Mouse (Mus musculus) liver, adult 2 months (tissue): ENCODE results near the gene Dock2. TPM values are rescaled to one million over a fixed set of nuclear protein-coding genes. Genes with fewer than 3 reads are reported as not detected.

ENCODE experiments used
- DNase-seq: peaks from one replicate; pipeline ENCODE4 v3.0.0-alpha.2; 2011; ENCODE audit warnings: low read depth, low spot score; ENCODE audit errors: extremely low read depth
- H3K27ac ChIP-seq: fragments of 200-500 bp; replicated peaks from 2 replicates; pipeline ENCODE4 v1.5.1; 2012; ENCODE audit warnings: low read depth, mild to moderate bottlenecking, control low read depth, inconsistent platforms, low read length; ENCODE audit not compliant: insufficient read depth
- H3K27me3 ChIP-seq: fragments of 200-500 bp; 2 replicates; pipeline ENCODE4 v1.6.1; 2012; ENCODE audit warnings: mild to moderate bottlenecking, moderate library complexity, low read length, inconsistent platforms; ENCODE audit not compliant: control insufficient read depth, insufficient read depth
- H3K36me3 ChIP-seq: fragments of 200-500 bp; 2 replicates; pipeline ENCODE4 v1.6.1; 2012; ENCODE audit warnings: low read length, inconsistent platforms; ENCODE audit not compliant: control insufficient read depth, insufficient read depth
- H3K4me1 ChIP-seq: fragments of 200-500 bp; 2 replicates; pipeline ENCODE4 v1.6.1; 2011; ENCODE audit warnings: low read length; ENCODE audit not compliant: control insufficient read depth, insufficient read depth
- H3K4me3 ChIP-seq: fragments of 200-500 bp; 2 replicates; pipeline ENCODE4 v1.5.1; 2011; ENCODE audit warnings: low read depth, mild to moderate bottlenecking, control low read depth, low read length, moderate library complexity; ENCODE audit not compliant: insufficient read depth
- H3K79me2 ChIP-seq: fragments of 200-500 bp; 2 replicates; pipeline ENCODE4 v1.6.1; 2012; ENCODE audit warnings: inconsistent platforms, mild to moderate bottlenecking, low read length, moderate library complexity; ENCODE audit not compliant: control insufficient read depth, insufficient read depth
- H3K9ac ChIP-seq: fragments of 200-500 bp; 2 replicates; pipeline ENCODE4 v1.6.1; 2012; ENCODE audit warnings: low read depth, mild to moderate bottlenecking, control low read depth, inconsistent platforms, low read length
- CTCF ChIP-seq: fragments of 200-500 bp; IDR thresholded peaks from 2 replicates; pipeline ENCODE4 v1.5.1; 2011; ENCODE audit warnings: low read depth, low read length, control low read depth
- POLR2A ChIP-seq: fragments of 200-500 bp; IDR thresholded peaks from 2 replicates; pipeline ENCODE4 v1.6.1; 2011; ENCODE audit warnings: low read length, control low read depth; ENCODE audit not compliant: insufficient read depth; ENCODE audit errors: extremely low read depth
- whole genome bisulfite sequencing: fragments of 180-500 bp; shearing (Covaris S2); methylation state at CpG from one replicate; pipeline ENCODE4 v1.1.7; 2018; 5-methylcytosine and 5-hydroxymethylcytosine counted together
- polyA plus RNA-seq: library from polyadenylated mRNA; depleted of rRNA; stranded (reverse); fragments of >200 nt; gene quantifications from 2 replicates; pipeline ENCODE4 v1.2.3, GENCODE M21; 2012
- total RNA-seq: library from RNA; depleted of rRNA; stranded (reverse); fragments of >200 nt; gene quantifications from 2 replicates; pipeline ENCODE4 v1.2.3, GENCODE M21; 2014

The Dock2 gene
- total and polyA plus RNA-seq, 2 experiments = 0.95 to 4.0 TPM

DNA sequence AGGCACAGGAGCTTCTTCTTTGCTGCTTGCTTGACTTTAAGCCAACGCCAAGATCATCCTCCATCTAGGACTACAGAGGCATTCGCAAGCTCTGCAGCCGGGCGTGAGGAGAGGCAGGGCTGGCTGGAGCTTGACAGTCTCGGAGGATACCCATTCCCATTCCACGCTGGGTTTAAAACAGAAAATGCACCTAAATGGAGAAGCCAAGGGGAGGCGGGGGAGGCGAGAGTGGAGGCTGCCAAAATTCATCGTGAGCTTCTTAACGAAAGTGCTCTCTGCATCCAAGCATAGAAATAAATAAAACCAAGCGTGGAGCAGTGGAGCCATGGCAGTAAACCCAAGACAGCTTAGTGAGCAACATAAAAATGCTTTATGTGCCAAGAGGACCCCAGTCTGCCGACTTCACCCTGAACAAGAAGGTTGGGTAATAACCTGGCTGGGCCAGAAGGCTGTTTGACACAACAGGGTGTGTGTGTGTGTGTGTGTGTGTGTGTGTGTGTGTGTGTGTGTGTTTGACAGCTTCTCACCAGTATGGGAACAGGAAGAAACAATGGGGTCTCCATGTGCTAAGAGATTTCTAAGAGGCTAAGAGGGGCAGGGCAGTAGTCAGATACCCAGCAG, 524.7 kb downstream of the Dock2 start:
- Histone ChIP-seq H3K79me2 (no peaks in the 10 kb centered on the region), H3K36me3 (no peaks in the 10 kb centered on the region), H3K27me3 (no peaks in the 10 kb centered on the region), H3K4me1 (no peaks in the 10 kb centered on the region), H3K9ac (no peak overlapping the region), H3K27ac (no peak overlapping the region), H3K4me3 (no peak overlapping the region)
- WGBS = 79% methylated on average over 12 of the region's 12 CpGs
- TF ChIP-seq POLR2A = no peak
- no peak for TF ChIP-seq CTCF
- no peak for DNase-seq

DNA sequence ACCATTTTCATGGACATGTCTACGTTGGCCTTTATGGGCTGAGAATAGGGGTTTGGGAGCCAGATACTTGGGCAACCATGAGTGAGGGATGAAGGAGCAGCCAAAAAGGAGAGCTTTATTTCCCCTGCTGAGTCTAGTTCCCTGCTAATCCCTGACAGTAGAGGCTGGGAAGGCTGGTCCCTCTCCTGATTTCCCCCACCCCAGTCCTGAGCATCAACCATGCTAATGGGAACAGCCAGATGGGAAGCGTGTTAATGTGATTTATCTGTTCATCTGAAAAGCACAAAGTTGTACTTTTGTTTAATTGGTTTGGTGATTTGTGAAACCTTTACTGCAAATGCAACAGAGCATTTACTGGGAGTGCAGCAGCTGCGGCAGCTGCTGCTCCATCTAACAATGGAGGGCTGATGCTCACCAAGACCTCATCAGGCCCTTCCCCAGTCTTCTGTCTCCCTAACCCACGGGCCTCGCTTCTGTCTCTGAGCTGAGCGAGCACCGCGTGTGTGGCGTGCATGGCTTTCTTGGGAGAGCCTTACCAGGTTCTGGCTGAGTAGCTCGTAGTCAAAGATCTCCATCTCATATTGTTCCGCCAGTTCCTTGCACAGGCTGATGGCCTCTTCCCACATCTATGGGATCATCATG, 526.0 kb downstream of the Dock2 start:
- H3K4me1 ChIP-seq = no peaks in the 10 kb centered on the region
- no peaks in the 10 kb centered on the region for H3K27me3 ChIP-seq
- WGBS = 78% methylated on average over 11 of the region's 11 CpGs
- H3K36me3 ChIP-seq = no peaks in the 10 kb centered on the region
- no peak for DNase-seq
- TF ChIP-seq POLR2A (no peak), CTCF (no peak)
- no peak overlapping the region for H3K27ac ChIP-seq
- H3K4me3 ChIP-seq = no peak overlapping the region
- H3K79me2 ChIP-seq = no peaks in the 10 kb centered on the region
- no peak overlapping the region for H3K9ac ChIP-seq

DNA sequence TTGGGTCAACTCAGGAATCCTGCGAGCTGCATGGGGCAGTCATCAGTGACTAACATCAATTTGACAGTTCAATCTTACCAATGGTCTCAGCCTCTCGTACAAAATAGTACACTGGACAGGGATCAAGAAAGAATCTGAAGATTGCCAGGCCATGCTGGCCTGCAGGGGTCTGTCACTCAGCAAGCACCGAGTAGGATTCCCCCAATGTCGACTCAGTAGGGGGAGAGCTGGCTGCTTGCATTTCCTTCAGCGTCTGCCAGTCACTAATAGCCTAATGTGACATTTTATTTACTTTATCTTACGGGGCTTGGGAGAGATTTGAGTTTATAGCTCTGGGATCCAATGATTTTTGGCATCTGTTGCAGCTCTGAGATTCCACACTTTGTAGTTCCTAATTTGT, 540.7 kb downstream of the Dock2 start:
- Histone ChIP-seq H3K36me3 (no peaks in the 10 kb centered on the region), H3K9ac (no peak overlapping the region), H3K27me3 (no peaks in the 10 kb centered on the region), H3K4me1 (no peaks in the 10 kb centered on the region), H3K4me3 (no peak overlapping the region), H3K27ac (no peak overlapping the region), H3K79me2 (no peaks in the 10 kb centered on the region)
- no peak for DNase-seq
- TF ChIP-seq POLR2A (no peak), CTCF (no peak)
- 40% methylated on average over 6 of the region's 6 CpGs for WGBS

DNA sequence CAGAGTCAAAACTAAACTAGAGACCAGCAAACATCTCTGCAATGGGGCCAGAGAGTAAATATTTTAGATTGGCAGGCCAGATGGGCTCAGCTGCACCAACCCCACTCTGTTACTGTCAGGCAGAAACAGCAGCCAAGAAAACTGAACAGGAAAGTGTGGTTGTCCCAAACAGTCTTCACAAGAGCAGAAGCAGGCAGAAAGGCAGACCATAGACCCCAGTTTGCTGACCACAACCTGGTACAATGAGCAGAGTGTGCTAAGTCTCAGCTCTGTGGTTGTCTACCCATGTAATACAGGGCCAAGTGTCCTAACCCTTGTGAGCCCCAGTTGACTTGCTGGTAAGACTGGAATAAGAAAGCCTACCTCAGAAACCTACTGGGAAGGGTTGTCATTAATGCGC, 543.4 kb downstream of the Dock2 start:
- 95% methylated on average over 1 of the region's 1 CpGs for WGBS
- Histone ChIP-seq H3K9ac (no peak overlapping the region), H3K4me1 (no peaks in the 10 kb centered on the region), H3K36me3 (no peaks in the 10 kb centered on the region), H3K27me3 (no peaks in the 10 kb centered on the region), H3K4me3 (no peak overlapping the region), H3K27ac (no peak overlapping the region), H3K79me2 (no peaks in the 10 kb centered on the region)
- TF ChIP-seq CTCF (no peak), POLR2A (no peak)
- DNase-seq = no peak

DNA sequence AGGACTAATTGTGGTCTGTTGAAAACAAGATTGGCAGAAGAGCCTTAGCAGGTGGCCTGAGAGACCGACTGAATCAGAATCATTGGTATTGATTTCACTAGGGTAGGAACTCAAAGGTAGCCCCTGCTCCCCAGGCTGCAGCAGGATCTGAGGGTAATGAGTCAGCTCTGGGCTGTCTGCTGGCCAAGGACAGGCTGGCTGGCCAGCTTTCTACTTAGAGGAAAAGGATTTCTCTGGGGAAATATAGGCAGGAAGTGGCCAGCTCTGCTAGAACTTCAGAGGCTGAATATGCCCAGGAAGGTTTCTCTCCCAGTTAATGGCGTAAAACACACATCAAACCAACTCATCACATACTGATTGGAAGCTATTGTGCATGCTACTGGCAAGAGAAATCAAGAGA, 544.0 kb downstream of the Dock2 start:
- Histone ChIP-seq H3K27ac (no peak overlapping the region), H3K9ac (no peak overlapping the region), H3K79me2 (no peaks in the 10 kb centered on the region), H3K36me3 (no peaks in the 10 kb centered on the region), H3K27me3 (no peaks in the 10 kb centered on the region), H3K4me1 (no peaks in the 10 kb centered on the region), H3K4me3 (no peak overlapping the region)
- DNase-seq = no peak
- no peak for TF ChIP-seq CTCF
- TF ChIP-seq POLR2A = no peak
- 55% methylated on average over 2 of the region's 2 CpGs for WGBS

DNA sequence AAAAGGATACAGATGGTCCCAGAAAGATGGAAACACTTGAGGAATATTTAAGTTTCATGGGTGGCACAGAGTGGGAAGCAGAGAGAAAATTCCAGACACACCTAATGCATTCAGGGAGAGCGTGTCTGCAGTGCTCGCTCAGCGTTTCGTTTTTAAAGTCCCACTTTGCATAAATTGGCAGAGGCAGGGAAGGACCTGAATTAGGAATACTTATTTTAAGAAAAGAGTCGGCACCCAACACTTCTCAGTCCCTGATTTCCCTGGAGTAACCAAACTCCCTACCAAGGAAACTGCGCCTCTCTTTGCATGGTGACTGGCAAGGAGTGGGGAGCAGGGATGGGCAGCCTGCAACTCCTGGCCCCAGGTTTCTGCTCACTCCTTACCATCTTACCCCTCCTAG, 546.8 kb downstream of the Dock2 start:
- H3K36me3 ChIP-seq = no peaks in the 10 kb centered on the region
- H3K4me3 ChIP-seq = no peak overlapping the region
- no peaks in the 10 kb centered on the region for H3K27me3 ChIP-seq
- WGBS = 83% methylated on average over 6 of the region's 6 CpGs
- TF ChIP-seq POLR2A (no peak), CTCF (no peak)
- H3K4me1 ChIP-seq = no peaks in the 10 kb centered on the region
- no peak overlapping the region for H3K27ac ChIP-seq
- DNase-seq = no peak
- H3K9ac ChIP-seq = no peak overlapping the region
- H3K79me2 ChIP-seq = no peaks in the 10 kb centered on the region
